Mouse (Mus musculus) kidney, adult 10 weeks (tissue): ENCODE results near the gene Olfr975. TPM values are rescaled to one million over a fixed set of nuclear protein-coding genes. Genes with fewer than 3 reads are reported as not detected.

ENCODE experiments used
- polyA plus RNA-seq: library from polyadenylated mRNA; stranded (reverse); fragments of 350-450 nt; fragmentation: Illumina TruSeq; extraction: RNeasy Lipid Tissue Mini Kit (QIAGEN cat#74804); gene quantifications from one replicate; pipeline ENCODE4 v1.2.3, GENCODE M21; 2014; ENCODE audit warnings: low read depth, low replicate concordance

Gene Olfr975
- not detected for polyA plus RNA-seq

DNA sequence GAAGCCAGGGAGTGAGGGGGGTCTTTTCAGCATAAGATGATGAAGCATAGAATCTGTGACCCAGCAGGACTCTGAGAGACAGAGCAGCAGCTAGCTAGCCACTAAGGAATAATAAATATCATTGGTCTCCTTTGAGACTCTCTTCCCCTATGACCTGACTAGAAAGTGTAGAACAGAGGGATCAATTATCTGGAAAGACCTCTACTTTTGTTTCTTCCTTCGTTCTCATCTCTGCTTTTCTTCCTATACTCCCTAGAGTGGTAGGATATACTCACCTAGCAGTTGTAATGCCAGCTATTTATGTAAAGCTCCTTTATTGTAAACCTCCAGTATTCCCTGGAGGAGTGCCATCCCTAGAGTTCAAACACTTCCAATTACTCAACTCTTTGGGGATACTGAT is at the start of gene Olfr975:
TSS of gene Olfr975 (minus strand) at position 101 of the 400 bp plus-strand sequence.

DNA sequence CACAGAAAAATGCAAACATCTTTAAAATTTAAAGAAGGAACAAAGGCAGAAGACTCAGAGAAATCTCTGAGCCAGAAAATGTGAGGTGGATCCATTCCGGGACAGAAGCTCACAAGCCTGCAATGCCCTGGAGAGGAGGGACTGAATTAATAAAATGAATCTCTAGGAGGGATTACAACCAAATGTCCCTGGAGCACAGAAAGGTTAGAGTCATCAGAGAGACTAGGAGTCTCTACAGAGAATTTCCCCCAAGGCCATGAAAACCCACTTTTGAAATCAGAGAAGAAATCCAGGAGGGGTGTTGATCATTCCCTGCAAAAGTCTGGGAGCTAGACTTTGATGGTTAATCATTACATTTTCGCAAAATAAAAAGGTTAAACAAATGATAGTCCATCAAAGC is 40.0 kb upstream of the Olfr975 start, which contains the start of gene Olfr978:
TSS of gene Olfr978 (plus strand) at position 301 of the 400 bp plus-strand sequence.

GRCm38 (mm10) chr9:39961033-39961432 is 9.2 kb upstream of the Olfr975 start, which contains the start of gene Olfr976:
Olfr976 (minus strand) TSS chr9:39961133.

GRCm38 (mm10) chr9:39937201-39937600 is 14.6 kb downstream of the Olfr975 start, which contains the start of gene Olfr974:
Olfr974 (plus strand) TSS chr9:39937501.

DNA sequence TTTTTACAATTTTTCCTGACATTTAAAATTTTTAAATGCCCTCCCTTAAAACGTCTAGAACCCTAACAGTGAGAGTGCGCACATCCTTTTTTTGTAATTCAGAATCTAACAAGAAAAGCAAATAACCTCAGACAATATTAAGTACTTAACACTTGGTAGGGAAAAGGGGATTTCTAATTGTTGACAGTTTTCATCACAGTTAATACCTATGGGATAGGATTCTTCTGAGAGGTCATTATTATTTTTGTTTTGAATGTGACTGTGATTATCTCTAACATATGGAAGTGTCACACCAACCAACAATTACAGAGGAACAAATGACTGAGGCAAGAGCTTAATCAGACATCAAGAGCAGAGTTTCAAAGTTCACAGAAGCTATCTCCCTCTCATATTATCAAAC is 44.8 kb downstream of the Olfr975 start, which contains the start of gene Olfr229:
TSS of gene Olfr229 (plus strand) at position 301 of the 400 bp plus-strand sequence.

Other genes starting within 250 kb of the Olfr975 start
- not detected for gene Olfr149, start 244.9 kb downstream of the Olfr975 start, polyA plus RNA-seq
- not detected for gene Olfr965, start 240.7 kb downstream of the Olfr975 start, polyA plus RNA-seq
- gene Olfr150, start 221.1 kb downstream of the Olfr975 start, polyA plus RNA-seq: not detected
- gene Olfr967, start 205.8 kb downstream of the Olfr975 start, polyA plus RNA-seq: not detected
- gene Olfr968, start 168.8 kb downstream of the Olfr975 start, polyA plus RNA-seq: not detected
- gene Olfr969, start 161.1 kb downstream of the Olfr975 start, polyA plus RNA-seq: not detected
- not detected for gene Olfr970, start 143.2 kb downstream of the Olfr975 start, polyA plus RNA-seq
- not detected for gene Olfr971, start 115.2 kb downstream of the Olfr975 start, polyA plus RNA-seq
- not detected for gene Olfr972, start 85.6 kb downstream of the Olfr975 start, polyA plus RNA-seq
- gene Olfr229, start 44.7 kb downstream of the Olfr975 start, polyA plus RNA-seq: not detected
- gene Olfr974, start 14.5 kb downstream of the Olfr975 start, polyA plus RNA-seq: not detected
- not detected for gene Olfr976, start 9.1 kb upstream of the Olfr975 start, polyA plus RNA-seq
- not detected for gene Olfr978, start 40.1 kb upstream of the Olfr975 start, polyA plus RNA-seq
- not detected for gene Olfr979, start 51.4 kb upstream of the Olfr975 start, polyA plus RNA-seq
- not detected for gene Olfr980, start 57.5 kb upstream of the Olfr975 start, polyA plus RNA-seq
- gene Olfr981, start 69.4 kb upstream of the Olfr975 start, polyA plus RNA-seq: not detected
- not detected for gene Olfr982, start 121.8 kb upstream of the Olfr975 start, polyA plus RNA-seq
- gene Olfr983, start 141.5 kb upstream of the Olfr975 start, polyA plus RNA-seq: not detected
- gene Olfr984, start 162.2 kb upstream of the Olfr975 start, polyA plus RNA-seq: not detected
- gene Olfr985, start 178.1 kb upstream of the Olfr975 start, polyA plus RNA-seq: not detected
- gene Tmem225, start 196.1 kb upstream of the Olfr975 start, polyA plus RNA-seq: not detected
- gene Olfr986, start 228.9 kb upstream of the Olfr975 start, polyA plus RNA-seq: not detected
- gene Zfp202, start 240.3 kb upstream of the Olfr975 start, polyA plus RNA-seq: 3.2 TPM